Mouse (Mus musculus) lung, embryonic 14.5 days (tissue): Measurements from ENCODE around the gene Usp7. TPM values are rescaled to one million over a fixed set of nuclear protein-coding genes. Genes with fewer than 3 reads are reported as not detected.

Experiments
- ATAC-seq: fragments of 200-750 bp; cut with Nextera tagmentation; 2 replicates; pipeline ENCODE4 v1.8.0; 2017; ENCODE audit warnings: mild to moderate bottlenecking, moderate TSS enrichment, moderate library complexity; ENCODE audit not compliant: insufficient read depth
- DNase-seq: peaks from one replicate; pipeline ENCODE4 v3.0.0-alpha.2; 2015
- H3K27ac ChIP-seq: fragments of 300-500 bp; sonication (generic); 2 replicates; pipeline ENCODE4 v1.5.1; 2014; ENCODE audit warnings: low read depth, mild to moderate bottlenecking, moderate library complexity
- H3K27me3 ChIP-seq: fragments of 300-500 bp; sonication (generic); 2 replicates; pipeline ENCODE4 v1.6.1; 2014; ENCODE audit warnings: low read length, control low read depth; ENCODE audit not compliant: insufficient read depth
- H3K36me3 ChIP-seq: fragments of 300-500 bp; sonication (generic); 2 replicates; pipeline ENCODE4 v1.6.1; 2014; ENCODE audit warnings: control low read depth; ENCODE audit not compliant: insufficient read depth
- H3K4me1 ChIP-seq: fragments of 300-500 bp; sonication (generic); 2 replicates; pipeline ENCODE4 v1.6.1; 2014; ENCODE audit warnings: antibody characterized with exemption, control low read depth; ENCODE audit not compliant: insufficient read depth
- H3K4me2 ChIP-seq: fragments of 300-500 bp; sonication (generic); 2 replicates; pipeline ENCODE4 v1.6.1; 2014; ENCODE audit warnings: mild to moderate bottlenecking
- H3K4me3 ChIP-seq: fragments of 300-500 bp; sonication (generic); 2 replicates; pipeline ENCODE4 v1.5.1; 2014; ENCODE audit warnings: low read depth, low read length
- H3K9ac ChIP-seq: fragments of 300-500 bp; sonication (generic); 2 replicates; pipeline ENCODE4 v1.6.1; 2014
- H3K9me3 ChIP-seq: fragments of 300-500 bp; sonication (generic); 2 replicates; pipeline ENCODE4 v1.6.1; 2016; ENCODE audit warnings: low read depth, low read length, control low read depth
- CTCF ChIP-seq: IDR thresholded peaks from 2 replicates; pipeline ENCODE4 v1.5.1; 2016; ENCODE audit warnings: antibody characterized with exemption, low read depth
- WGBS: fragments of 180-500 bp; shearing (Covaris S2); extraction: QIAGEN DNeasy Blood & Tissue Kit; methylation state at CpG from one replicate; pipeline ENCODE4 v1.1.7; 2014; 5-methylcytosine and 5-hydroxymethylcytosine counted together
- polyA plus RNA-seq: library from polyadenylated mRNA; unstranded; fragments of >200 nt; fragmentation: Nextera tagmentation; extraction: Ambion mirVana; gene quantifications from 2 replicates; pipeline ENCODE4 v1.2.1, GENCODE M21; 2014

The Usp7 gene
- polyA plus RNA-seq, 1 experiment from 2014 or later: 49.8 TPM

GRCm38 (mm10) chr16:8769466-8769865 is 22.6 kb downstream of the Usp7 start:
- Histone ChIP-seq H3K4me2 (no peak overlapping the region), H3K4me1 (no peaks in the 10 kb centered on the region), H3K27me3 (no peaks in the 10 kb centered on the region), H3K4me3 (no peak overlapping the region), H3K27ac (no peak overlapping the region), H3K9ac (no peak overlapping the region), H3K9me3 (no peaks in the 10 kb centered on the region), H3K36me3 (no peaks in the 10 kb centered on the region)
- ATAC-seq (0 out of 2 replicates have a peak, but pooled peaks have one; percentile 3), DNase-seq (no peak)
- WGBS: 46% methylated on average over 4 of the region's 4 CpGs
- TF ChIP-seq CTCF: no peak

GRCm38 (mm10) chr16:8769065-8769464 is 23.0 kb downstream of the Usp7 start:
- DNase-seq (peak; percentile 80), ATAC-seq (peak; percentile 78)
- Histone ChIP-seq H3K4me1 (no peaks in the 10 kb centered on the region), H3K4me2 (no peak overlapping the region), H3K9ac (no peak overlapping the region), H3K4me3 (no peak overlapping the region), H3K36me3 (no peaks in the 10 kb centered on the region), H3K27ac (no peak overlapping the region), H3K27me3 (no peaks in the 10 kb centered on the region), H3K9me3 (no peaks in the 10 kb centered on the region)
- peak; percentile 85 for TF ChIP-seq CTCF
- WGBS: 16% methylated on average over 9 of the region's 10 CpGs

- no peak overlapping the region for H3K27ac ChIP-seq
- no peaks in the 10 kb centered on the region for H3K36me3 ChIP-seq
- WGBS: 56% methylated on average over 4 of the region's 4 CpGs
- no peak overlapping the region for H3K4me3 ChIP-seq
- no peak for TF ChIP-seq CTCF
- no peak overlapping the region for H3K4me2 ChIP-seq
- H3K9me3 ChIP-seq: no peaks in the 10 kb centered on the region
- H3K27me3 ChIP-seq: no peaks in the 10 kb centered on the region
- H3K9ac ChIP-seq: no peak overlapping the region
- DNase-seq: no peak
- no peak for ATAC-seq
- H3K4me1 ChIP-seq: no peaks in the 10 kb centered on the region
Observed at GRCm38 (mm10) chr16:8768588-8768987, 23.5 kb downstream of the Usp7 start.

- no peak for ATAC-seq
- Histone ChIP-seq H3K4me2 (no peak overlapping the region), H3K9ac (no peak overlapping the region), H3K9me3 (no peaks in the 10 kb centered on the region), H3K27me3 (no peaks in the 10 kb centered on the region), H3K4me1 (no peaks in the 10 kb centered on the region), H3K27ac (no peak overlapping the region), H3K36me3 (no peaks in the 10 kb centered on the region), H3K4me3 (no peak overlapping the region)
- TF ChIP-seq CTCF: no peak
- no peak for DNase-seq
- 71% methylated on average over 4 of the region's 4 CpGs for WGBS
Observed at GRCm38 (mm10) chr16:8768071-8768470, 24.0 kb downstream of the Usp7 start.

GRCm38 (mm10) chr16:8767133-8768052 is 24.7 kb downstream of the Usp7 start:
- Histone ChIP-seq H3K36me3 (no peaks in the 10 kb centered on the region), H3K9ac (no peak overlapping the region), H3K27me3 (no peaks in the 10 kb centered on the region), H3K4me1 (no peaks in the 10 kb centered on the region), H3K9me3 (no peaks in the 10 kb centered on the region), H3K27ac (no peak overlapping the region; the same call in 1 of the 2 replicates), H3K4me2 (no peak overlapping the region), H3K4me3 (no peak overlapping the region)
- DNase-seq: no peak
- ATAC-seq: no peak
- TF ChIP-seq CTCF: no peak
- 81% methylated on average over 11 of the region's 11 CpGs for WGBS

- no peaks in the 10 kb centered on the region for H3K27me3 ChIP-seq
- H3K4me2 ChIP-seq: no peak overlapping the region
- H3K4me3 ChIP-seq: no peak overlapping the region
- no peak for TF ChIP-seq CTCF
- no peak for DNase-seq
- no peaks in the 10 kb centered on the region for H3K36me3 ChIP-seq
- no peak for ATAC-seq
- H3K4me1 ChIP-seq: no peaks in the 10 kb centered on the region
- no peak overlapping the region for H3K27ac ChIP-seq
- no peaks in the 10 kb centered on the region for H3K9me3 ChIP-seq
- no peak overlapping the region for H3K9ac ChIP-seq
- 46% methylated on average over 9 of the region's 9 CpGs for WGBS
Observed at GRCm38 (mm10) chr16:8766196-8766595, 25.9 kb downstream of the Usp7 start.

- H3K36me3 ChIP-seq: no peaks in the 10 kb centered on the region
- no peaks in the 10 kb centered on the region for H3K9me3 ChIP-seq
- no peak for TF ChIP-seq CTCF
- H3K4me2 ChIP-seq: no peak overlapping the region
- no peak overlapping the region for H3K27ac ChIP-seq
- H3K9ac ChIP-seq: no peak overlapping the region
- H3K4me3 ChIP-seq: no peak overlapping the region
- no peaks in the 10 kb centered on the region for H3K27me3 ChIP-seq
- WGBS: 64% methylated on average over 11 of the region's 11 CpGs
- ATAC-seq (no peak), DNase-seq (no peak)
- no peaks in the 10 kb centered on the region for H3K4me1 ChIP-seq
Observed at GRCm38 (mm10) chr16:8764124-8764907, 27.8 kb downstream of the Usp7 start.
